Mouse (Mus musculus): ENCODE measurements around the gene Ankk1.

GRCm38 (mm10) chr9:49373946-49374345, 52.9 kb downstream of the Ankk1 start:
- TF ChIP-seq CTCF (IDR thresholded peaks at IDR 0.05; ENCODE audit: extremely low read depth, insufficient read depth, insufficient read length, insufficient replicate concordance) (no peak), POLR2A (IDR thresholded peaks at IDR 0.05; ENCODE audit: low read depth, low read length) (no peak)
